Mouse (Mus musculus): ENCODE measurements at regions not wholly inside any gene's neighbourhood (a gene's known extent, or its start where the extent isn't known, plus 50 kb on each side); places are given as distances from the start of the nearest gene placed in this dataset.
"Not testable (repeated sequence)": the region's sequence is repeated elsewhere in the genome, so short reads cannot be mapped to it uniquely, and the experiment has no call there.

GRCm38 (mm10) chr4:71390444-71390843, 367.3 kb downstream of the Gm11232 start:
- no peak for DNase-seq

- no peak for DNase-seq
These were observed 388.5 kb downstream of the Gm11232 start for GRCm38 (mm10) chr4:71369276-71369675.

GRCm38 (mm10) chr4:71363761-71364160, 394.0 kb downstream of the Gm11232 start:
- DNase-seq: no peak

- DNase-seq: peak; percentile 66
These were observed 400.1 kb downstream of the Gm11232 start for GRCm38 (mm10) chr4:71357626-71358025.

GRCm38 (mm10) chr4:71356714-71357113, 401.1 kb downstream of the Gm11232 start:
- DNase-seq: no peak

- DNase-seq: no peak
These were observed 401.5 kb downstream of the Gm11232 start for GRCm38 (mm10) chr4:71356310-71356709.

- DNase-seq: no peak
These were observed 405.9 kb downstream of the Gm11232 start for GRCm38 (mm10) chr4:71351880-71352279.

GRCm38 (mm10) chr4:71343068-71343467, 414.7 kb downstream of the Gm11232 start:
- DNase-seq: no peak

- no peak for DNase-seq
These were observed 419.2 kb downstream of the Gm11232 start for GRCm38 (mm10) chr4:71338582-71338981.

GRCm38 (mm10) chr4:71332672-71333071, 425.1 kb downstream of the Gm11232 start:
- no peak for DNase-seq

GRCm38 (mm10) chr4:71332018-71332417, 425.7 kb downstream of the Gm11232 start:
- DNase-seq: peak; percentile 19

GRCm38 (mm10) chr4:71316605-71317004, 441.2 kb downstream of the Gm11232 start:
- peak; percentile 8 for DNase-seq

- no peak for DNase-seq
These were observed 450.6 kb downstream of the Gm11232 start for GRCm38 (mm10) chr4:71307176-71307612.

- no peak for DNase-seq
These were observed 451.1 kb downstream of the Gm11232 start for GRCm38 (mm10) chr4:71306690-71307089.

GRCm38 (mm10) chr4:71295716-71296115, 462.0 kb downstream of the Gm11232 start:
- DNase-seq: not testable (repeated sequence)

GRCm38 (mm10) chr4:71291741-71292149, 466.0 kb downstream of the Gm11232 start:
- no peak for DNase-seq

- not testable (repeated sequence) for DNase-seq
These were observed 466.5 kb downstream of the Gm11232 start for GRCm38 (mm10) chr4:71291111-71291740.

GRCm38 (mm10) chr4:71283147-71283546, 474.6 kb downstream of the Gm11232 start:
- no peak for DNase-seq

GRCm38 (mm10) chr4:71279710-71280109, 478.1 kb downstream of the Gm11232 start:
- no peak for DNase-seq

GRCm38 (mm10) chr4:71259897-71260296, 497.9 kb downstream of the Gm11232 start:
- DNase-seq: no peak

- peak; percentile 96 for DNase-seq
These were observed 527.3 kb downstream of the Gm11232 start for GRCm38 (mm10) chr4:71230497-71230872.

GRCm38 (mm10) chr4:71229796-71230496, 527.8 kb downstream of the Gm11232 start:
- no peak for DNase-seq

- peak; percentile 55 for DNase-seq
These were observed 531.1 kb downstream of the Gm11232 start for GRCm38 (mm10) chr4:71226653-71227052.

GRCm38 (mm10) chr4:71218060-71218459, 539.7 kb downstream of the Gm11232 start:
- DNase-seq: no peak

- no peak for DNase-seq
These were observed 570.0 kb downstream of the Gm11232 start for GRCm38 (mm10) chr4:71187801-71188200.
